Mouse (Mus musculus): ENCODE results near the gene Grid1. TPM values are rescaled to one million over a fixed set of nuclear protein-coding genes. Genes with fewer than 3 reads are reported as not detected.

Gene Grid1
- polyA plus RNA-seq, 1 experiment: 0.24 TPM

- Histone ChIP-seq H3K9me3 (replicated peaks; ENCODE audit: control insufficient read depth, insufficient read depth, low read length, poor library complexity, severe bottlenecking) (no peaks in the 10 kb centered on the region), H3K27me3 (ENCODE audit: control insufficient read depth, insufficient read depth, low read length, poor library complexity, severe bottlenecking) (no peaks in the 10 kb centered on the region; the same call in 1 of the 2 replicates), H3K36me3 (ENCODE audit: control insufficient read depth, insufficient read depth, low read length, poor library complexity, severe bottlenecking) (no peaks in the 10 kb centered on the region), H3K27ac (ENCODE audit: insufficient read depth, low read length) (no peak overlapping the region), H3K4me1 (ENCODE audit: control insufficient read depth, insufficient read depth, low read length) (no peaks in the 10 kb centered on the region), H3K9ac (ENCODE audit: low read depth, poor library complexity, severe bottlenecking) (no peak overlapping the region), H3K4me3 (ENCODE audit: low read depth, low read length) (no peak overlapping the region)
- TF ChIP-seq EP300 (IDR thresholded peaks at IDR 0.05; ENCODE audit: insufficient read depth, low read depth, low read length): no peak
- TF ChIP-seq POLR2A (IDR thresholded peaks at IDR 0.05; ENCODE audit: insufficient read depth, low read length): no peak
- TF ChIP-seq CTCF (IDR thresholded peaks at IDR 0.05; ENCODE audit: low read depth, low read length): no peak
Observed at GRCm38 (mm10) chr14:34963616-34964168, 143.8 kb downstream of the Grid1 start.

GRCm38 (mm10) chr14:34969102-34969819, 149.4 kb downstream of the Grid1 start:
- TF ChIP-seq POLR2A (IDR thresholded peaks at IDR 0.05; ENCODE audit: insufficient read depth, low read length): no peak
- no peak for TF ChIP-seq CTCF (IDR thresholded peaks at IDR 0.05; ENCODE audit: low read depth, low read length)
- TF ChIP-seq EP300 (IDR thresholded peaks at IDR 0.05; ENCODE audit: insufficient read depth, low read depth, low read length): no peak
- Histone ChIP-seq H3K27me3 (ENCODE audit: control insufficient read depth, insufficient read depth, low read length, poor library complexity, severe bottlenecking) (no peaks in the 10 kb centered on the region; the same call in 1 of the 2 replicates), H3K9me3 (replicated peaks; ENCODE audit: control insufficient read depth, insufficient read depth, low read length, poor library complexity, severe bottlenecking) (no peaks in the 10 kb centered on the region)

DNA sequence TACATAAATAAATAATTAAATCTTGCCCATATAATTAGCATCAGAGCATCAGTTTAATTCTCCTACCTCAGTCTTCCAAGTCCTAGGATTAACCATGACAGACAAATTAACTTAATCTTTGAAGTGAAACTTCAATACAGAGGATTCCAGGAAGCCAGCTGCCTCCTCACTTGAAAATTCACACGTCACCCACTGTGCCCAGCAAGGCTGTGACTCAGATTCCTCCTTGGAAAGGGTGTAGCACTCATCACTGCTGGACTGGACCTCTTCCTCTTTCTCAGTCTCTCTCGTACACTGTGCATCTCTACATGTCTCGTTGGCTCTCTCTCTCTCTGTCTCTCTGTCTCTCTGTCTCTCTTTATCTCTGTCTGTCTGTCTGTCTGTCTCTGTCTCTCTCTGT, 153.0 kb downstream of the Grid1 start:
- Histone ChIP-seq H3K27me3 (ENCODE audit: control insufficient read depth, insufficient read depth, low read length, poor library complexity, severe bottlenecking) (no peaks in the 10 kb centered on the region; the same call in 1 of the 2 replicates), H3K4me1 (ENCODE audit: control insufficient read depth, insufficient read depth, low read length) (no peaks in the 10 kb centered on the region), H3K9ac (ENCODE audit: low read depth, poor library complexity, severe bottlenecking) (no peak overlapping the region), H3K9me3 (replicated peaks; ENCODE audit: control insufficient read depth, insufficient read depth, low read length, poor library complexity, severe bottlenecking) (no peaks in the 10 kb centered on the region), H3K27ac (ENCODE audit: insufficient read depth, low read length) (no peak overlapping the region), H3K36me3 (ENCODE audit: control insufficient read depth, insufficient read depth, low read length, poor library complexity, severe bottlenecking) (no peaks in the 10 kb centered on the region), H3K4me3 (ENCODE audit: low read depth, low read length) (no peak overlapping the region)
- TF ChIP-seq EP300 (IDR thresholded peaks at IDR 0.05; ENCODE audit: insufficient read depth, low read depth, low read length) (no peak), CTCF (IDR thresholded peaks at IDR 0.05; ENCODE audit: low read depth, low read length) (no peak), POLR2A (IDR thresholded peaks at IDR 0.05; ENCODE audit: insufficient read depth, low read length) (no peak)

More at GRCm38 (mm10) chr14:34969102-34969819, 149.4 kb downstream of the Grid1 start:
- Histone ChIP-seq H3K36me3 (ENCODE audit: control insufficient read depth, insufficient read depth, low read length, poor library complexity, severe bottlenecking) (no peaks in the 10 kb centered on the region), H3K9ac (ENCODE audit: low read depth, poor library complexity, severe bottlenecking) (no peak overlapping the region), H3K27ac (ENCODE audit: insufficient read depth, low read length) (no peak overlapping the region), H3K4me1 (ENCODE audit: control insufficient read depth, insufficient read depth, low read length) (no peaks in the 10 kb centered on the region), H3K4me3 (ENCODE audit: low read depth, low read length) (no peak overlapping the region)

GRCm38 (mm10) chr14:34980756-34981155, 160.8 kb downstream of the Grid1 start:
- no peaks in the 10 kb centered on the region for H3K36me3 ChIP-seq (ENCODE audit: control insufficient read depth, insufficient read depth, low read length, poor library complexity, severe bottlenecking)
- no peak overlapping the region for H3K27ac ChIP-seq (ENCODE audit: insufficient read depth, low read length)
- H3K9me3 ChIP-seq (replicated peaks; ENCODE audit: control insufficient read depth, insufficient read depth, low read length, poor library complexity, severe bottlenecking): no peaks in the 10 kb centered on the region
- TF ChIP-seq CTCF (IDR thresholded peaks at IDR 0.05; ENCODE audit: low read depth, low read length): no peak
- no peak for TF ChIP-seq EP300 (IDR thresholded peaks at IDR 0.05; ENCODE audit: insufficient read depth, low read depth, low read length)
- no peak for TF ChIP-seq POLR2A (IDR thresholded peaks at IDR 0.05; ENCODE audit: insufficient read depth, low read length)
- H3K27me3 ChIP-seq (ENCODE audit: control insufficient read depth, insufficient read depth, low read length, poor library complexity, severe bottlenecking): no peaks in the 10 kb centered on the region
- no peak overlapping the region for H3K9ac ChIP-seq (ENCODE audit: low read depth, poor library complexity, severe bottlenecking)
- no peaks in the 10 kb centered on the region for H3K4me1 ChIP-seq (ENCODE audit: control insufficient read depth, insufficient read depth, low read length)
- no peak overlapping the region for H3K4me3 ChIP-seq (ENCODE audit: low read depth, low read length)

- H3K9ac ChIP-seq (ENCODE audit: low read depth, poor library complexity, severe bottlenecking): no peak overlapping the region
- H3K4me3 ChIP-seq (ENCODE audit: low read depth, low read length): no peak overlapping the region
- TF ChIP-seq POLR2A (IDR thresholded peaks at IDR 0.05; ENCODE audit: insufficient read depth, low read length) (no peak), CTCF (IDR thresholded peaks at IDR 0.05; ENCODE audit: low read depth, low read length) (no peak), EP300 (IDR thresholded peaks at IDR 0.05; ENCODE audit: insufficient read depth, low read depth, low read length) (no peak)
- no peaks in the 10 kb centered on the region for H3K4me1 ChIP-seq (ENCODE audit: control insufficient read depth, insufficient read depth, low read length)
- no peaks in the 10 kb centered on the region for H3K36me3 ChIP-seq (ENCODE audit: control insufficient read depth, insufficient read depth, low read length, poor library complexity, severe bottlenecking)
- no peaks in the 10 kb centered on the region for H3K9me3 ChIP-seq (replicated peaks; ENCODE audit: control insufficient read depth, insufficient read depth, low read length, poor library complexity, severe bottlenecking)
- H3K27ac ChIP-seq (ENCODE audit: insufficient read depth, low read length): no peak overlapping the region
- no peaks in the 10 kb centered on the region for H3K27me3 ChIP-seq (ENCODE audit: control insufficient read depth, insufficient read depth, low read length, poor library complexity, severe bottlenecking)
Observed at GRCm38 (mm10) chr14:34989131-34989530, 169.2 kb downstream of the Grid1 start.

DNA sequence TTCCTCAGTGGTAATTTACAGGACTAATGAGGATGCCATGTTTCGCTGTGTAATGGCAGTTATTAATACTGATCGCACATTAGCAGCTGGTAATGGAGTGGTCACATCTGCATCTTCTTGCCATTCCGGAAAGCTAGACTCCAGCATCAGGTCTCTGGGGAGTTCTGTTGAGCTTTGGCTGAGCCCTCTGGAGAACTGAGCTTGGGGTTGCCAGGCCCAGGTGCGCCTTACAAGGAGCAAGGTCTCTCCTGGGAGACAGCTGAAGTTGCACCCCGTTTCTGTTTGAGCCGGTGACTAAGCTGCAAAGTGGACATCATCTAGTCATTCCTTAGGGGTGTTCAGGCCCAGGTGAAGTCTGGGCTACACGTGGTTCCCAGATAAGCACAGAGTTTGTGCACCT, 186.8 kb downstream of the Grid1 start:
- Histone ChIP-seq H3K9me3 (replicated peaks; ENCODE audit: control insufficient read depth, insufficient read depth, low read length, poor library complexity, severe bottlenecking) (no peaks in the 10 kb centered on the region), H3K27ac (ENCODE audit: insufficient read depth, low read length) (no peak overlapping the region), H3K27me3 (ENCODE audit: control insufficient read depth, insufficient read depth, low read length, poor library complexity, severe bottlenecking) (no peaks in the 10 kb centered on the region), H3K4me1 (ENCODE audit: control insufficient read depth, insufficient read depth, low read length) (no peaks in the 10 kb centered on the region), H3K9ac (ENCODE audit: low read depth, poor library complexity, severe bottlenecking) (no peak overlapping the region), H3K36me3 (ENCODE audit: control insufficient read depth, insufficient read depth, low read length, poor library complexity, severe bottlenecking) (no peaks in the 10 kb centered on the region), H3K4me3 (ENCODE audit: low read depth, low read length) (no peak overlapping the region)
- no peak for TF ChIP-seq POLR2A (IDR thresholded peaks at IDR 0.05; ENCODE audit: insufficient read depth, low read length)
- TF ChIP-seq CTCF (IDR thresholded peaks at IDR 0.05; ENCODE audit: low read depth, low read length): no peak
- no peak for TF ChIP-seq EP300 (IDR thresholded peaks at IDR 0.05; ENCODE audit: insufficient read depth, low read depth, low read length)
